Mouse (Mus musculus) liver, embryonic 12.5 days (tissue): ENCODE results near the gene Dner. TPM values are rescaled to one million over a fixed set of nuclear protein-coding genes. Genes with fewer than 3 reads are reported as not detected.

Experiments used
- ATAC-seq: fragments of 200-750 bp; cut with Nextera tagmentation; 2 replicates; pipeline ENCODE4 v1.8.0; 2017; ENCODE audit warnings: moderate number of reproducible peaks, mild to moderate bottlenecking, moderate library complexity
- H3K27ac ChIP-seq: fragments of 300-500 bp; sonication (generic); 2 replicates; pipeline ENCODE4 v1.5.1; 2016; ENCODE audit warnings: mild to moderate bottlenecking
- H3K27me3 ChIP-seq: fragments of 300-500 bp; sonication (generic); replicated peaks from 2 replicates; pipeline ENCODE4 v1.6.1; 2016; ENCODE audit warnings: mild to moderate bottlenecking, moderate library complexity
- H3K36me3 ChIP-seq: fragments of 300-500 bp; sonication (generic); 2 replicates; pipeline ENCODE4 v1.6.1; 2016; ENCODE audit warnings: mild to moderate bottlenecking, moderate library complexity
- H3K4me1 ChIP-seq: fragments of 300-500 bp; sonication (generic); 2 replicates; pipeline ENCODE4 v1.6.1; 2016
- H3K4me2 ChIP-seq: fragments of 300-500 bp; sonication (generic); 2 replicates; pipeline ENCODE4 v1.6.1; 2016; ENCODE audit warnings: mild to moderate bottlenecking, moderate library complexity
- H3K4me3 ChIP-seq: fragments of 300-500 bp; sonication (generic); 2 replicates; pipeline ENCODE4 v1.5.1; 2016; ENCODE audit warnings: mild to moderate bottlenecking, moderate library complexity
- H3K9ac ChIP-seq: fragments of 300-500 bp; sonication (generic); 2 replicates; pipeline ENCODE4 v1.6.1; 2016; ENCODE audit warnings: mild to moderate bottlenecking, moderate library complexity
- H3K9me3 ChIP-seq: fragments of 300-500 bp; sonication (generic); replicated peaks from 2 replicates; pipeline ENCODE4 v1.6.1; 2016; ENCODE audit warnings: mild to moderate bottlenecking, moderate library complexity
- WGBS: fragments of 180-500 bp; shearing (Covaris S2); methylation state at CpG from one replicate; pipeline ENCODE4 v1.1.7; 2016; ENCODE audit not compliant: insufficient replicate concordance; 5-methylcytosine and 5-hydroxymethylcytosine counted together
- polyA plus RNA-seq: library from polyadenylated mRNA; unstranded; fragments of >200 nt; fragmentation: Nextera tagmentation; extraction: Ambion mirVana; gene quantifications from 2 replicates; pipeline ENCODE4 v1.2.1, GENCODE M21; 2016

Dner gene
- polyA plus RNA-seq, 1 experiment from 2014 or later: 0.06 TPM

DNA sequence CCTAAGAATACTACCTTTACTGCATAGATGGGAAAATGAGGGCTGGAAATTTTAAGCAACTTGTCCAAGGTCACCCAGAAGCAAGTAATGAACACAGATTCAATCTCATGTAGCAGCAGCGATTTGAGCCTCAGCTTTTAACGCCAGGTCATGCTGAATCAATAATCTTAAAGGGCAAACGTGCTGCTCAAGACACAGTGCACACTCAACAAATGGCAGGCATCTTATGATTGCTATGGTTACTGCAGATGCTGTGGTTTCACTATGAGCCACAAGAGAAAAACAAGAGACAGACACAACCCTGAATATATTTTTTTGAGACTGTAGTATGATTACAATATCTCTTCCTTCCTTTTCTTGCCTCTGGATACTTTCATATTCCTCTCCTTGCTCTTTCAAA lies 228.4 kb downstream of the Dner start:
- ATAC-seq: no peak
- no peak overlapping the region for H3K4me3 ChIP-seq
- H3K4me2 ChIP-seq: no peak overlapping the region
- no peaks in the 10 kb centered on the region for H3K27me3 ChIP-seq
- H3K36me3 ChIP-seq: no peaks in the 10 kb centered on the region
- H3K9me3 ChIP-seq: no peaks in the 10 kb centered on the region
- 66% methylated on average over 3 of the region's 3 CpGs for WGBS
- H3K27ac ChIP-seq: no peak overlapping the region
- no peak overlapping the region for H3K9ac ChIP-seq
- no peaks in the 10 kb centered on the region for H3K4me1 ChIP-seq

- Histone ChIP-seq H3K27ac (no peak overlapping the region), H3K27me3 (no peaks in the 10 kb centered on the region), H3K4me1 (no peaks in the 10 kb centered on the region), H3K4me2 (no peak overlapping the region), H3K9ac (no peak overlapping the region), H3K4me3 (no peak overlapping the region), H3K36me3 (no peaks in the 10 kb centered on the region), H3K9me3 (no peaks in the 10 kb centered on the region)
- no peak for ATAC-seq
- 76% methylated on average over 3 of the region's 3 CpGs for WGBS
Observed at GRCm38 (mm10) chr1:84464761-84465160, 231.3 kb downstream of the Dner start.

DNA sequence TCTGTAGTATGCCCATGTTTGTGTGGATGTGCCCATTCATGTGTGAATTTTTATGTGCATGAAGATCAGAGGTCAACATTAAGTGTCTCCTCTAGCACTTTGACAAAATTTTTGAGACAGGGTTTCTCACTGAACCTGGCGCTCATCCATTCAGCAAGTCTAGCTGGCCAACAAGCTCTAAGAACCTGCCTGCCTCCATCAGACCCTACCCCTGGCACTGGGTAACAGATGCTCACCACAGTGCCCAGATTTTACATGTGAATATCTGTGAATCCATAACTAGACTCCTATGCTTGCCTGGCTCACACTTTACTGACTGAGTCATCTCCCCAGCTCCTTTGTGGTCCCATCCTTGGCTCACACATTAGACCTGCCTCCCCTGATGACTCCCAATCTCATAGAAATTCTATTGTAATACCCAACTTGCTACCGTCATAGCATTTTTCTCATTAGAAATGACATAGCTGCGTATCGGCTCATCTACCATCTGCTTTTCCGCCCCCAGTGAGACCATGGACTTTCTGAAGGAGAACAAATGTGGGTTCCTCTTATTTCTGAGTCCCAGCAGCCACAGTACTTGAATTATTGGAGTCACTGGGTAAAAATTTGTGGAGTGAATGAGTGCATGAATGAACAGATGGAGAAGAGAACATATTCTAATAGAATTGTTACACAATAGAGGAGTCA lies 231.9 kb downstream of the Dner start:
- H3K9ac ChIP-seq: no peak overlapping the region
- no peaks in the 10 kb centered on the region for H3K27me3 ChIP-seq
- no peaks in the 10 kb centered on the region for H3K9me3 ChIP-seq
- no peak overlapping the region for H3K4me2 ChIP-seq
- H3K4me1 ChIP-seq: no peaks in the 10 kb centered on the region
- no peak overlapping the region for H3K4me3 ChIP-seq
- no peak for ATAC-seq
- WGBS: 90% methylated on average over 5 of the region's 5 CpGs
- H3K27ac ChIP-seq: no peak overlapping the region
- no peaks in the 10 kb centered on the region for H3K36me3 ChIP-seq

DNA sequence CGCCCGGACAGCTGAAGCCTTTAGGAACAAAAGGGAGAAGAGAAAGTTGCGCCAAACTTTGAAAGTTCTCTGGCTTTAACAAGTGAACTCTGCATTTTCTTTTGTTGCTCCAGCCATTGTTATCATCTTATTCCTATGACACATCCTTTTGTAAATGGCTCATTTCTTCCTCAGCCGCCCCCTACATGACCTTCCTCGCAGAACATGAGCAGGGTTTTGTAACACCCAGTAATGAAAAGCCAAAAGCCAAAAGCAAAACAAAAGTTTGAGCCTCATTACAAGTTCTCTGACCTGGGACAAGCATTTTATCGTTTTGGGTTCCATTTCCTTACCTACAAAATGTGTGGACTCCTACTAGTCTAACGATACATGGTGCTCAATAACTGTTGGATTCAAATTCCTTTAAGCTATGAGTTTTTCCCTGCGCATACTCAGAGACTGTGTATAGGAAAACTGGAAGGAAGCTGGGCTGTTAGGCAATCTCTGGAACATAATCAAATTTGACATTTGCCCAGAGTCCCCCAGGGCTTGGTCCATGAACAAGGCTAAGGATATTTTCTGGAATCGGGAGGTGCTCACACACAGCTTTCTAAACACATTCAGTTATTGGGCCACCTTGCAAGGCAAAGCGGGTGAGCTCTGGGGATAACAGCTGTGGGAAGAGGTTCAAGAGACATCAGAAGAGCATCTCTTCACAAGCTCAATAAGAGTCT lies 246.3 kb downstream of the Dner start:
- Histone ChIP-seq H3K4me3 (no peak overlapping the region), H3K4me2 (no peak overlapping the region), H3K27ac (no peak overlapping the region), H3K9ac (no peak overlapping the region), H3K9me3 (no peaks in the 10 kb centered on the region), H3K27me3 (no peaks in the 10 kb centered on the region), H3K4me1 (no peaks in the 10 kb centered on the region), H3K36me3 (no peaks in the 10 kb centered on the region)
- WGBS: 73% methylated on average over 10 of the region's 10 CpGs
- no peak for ATAC-seq

DNA sequence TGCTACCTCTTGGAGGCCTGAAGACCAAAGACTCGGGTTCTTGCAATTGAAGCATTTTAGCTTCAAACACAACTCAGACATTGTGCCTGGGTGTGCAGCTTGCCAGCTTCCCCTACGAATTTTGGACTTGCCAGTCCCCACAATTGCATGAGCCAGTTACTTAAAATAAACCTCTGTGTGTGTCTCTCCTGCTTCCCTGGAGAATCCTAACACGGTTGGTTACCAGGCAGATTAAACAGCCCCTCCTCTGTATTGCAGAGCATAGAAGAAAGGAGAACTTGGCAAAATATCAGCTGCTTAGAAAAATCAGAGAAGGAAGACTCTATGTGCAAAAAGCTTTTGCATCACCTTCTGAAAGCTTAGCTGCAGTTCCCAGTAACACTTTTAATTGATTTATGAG lies 252.4 kb downstream of the Dner start:
- Histone ChIP-seq H3K27me3 (no peaks in the 10 kb centered on the region), H3K4me1 (no peaks in the 10 kb centered on the region), H3K4me3 (no peak overlapping the region), H3K36me3 (no peaks in the 10 kb centered on the region), H3K9me3 (no peaks in the 10 kb centered on the region), H3K4me2 (no peak overlapping the region), H3K9ac (no peak overlapping the region), H3K27ac (no peak overlapping the region)
- WGBS: 47% methylated on average over 3 of the region's 3 CpGs
- ATAC-seq: no peak

- Histone ChIP-seq H3K4me2 (no peak overlapping the region), H3K9ac (no peak overlapping the region), H3K4me3 (no peak overlapping the region), H3K36me3 (no peaks in the 10 kb centered on the region), H3K4me1 (no peaks in the 10 kb centered on the region), H3K27ac (no peak overlapping the region), H3K27me3 (no peaks in the 10 kb centered on the region), H3K9me3 (no peaks in the 10 kb centered on the region)
- no peak for ATAC-seq
- WGBS: 79% methylated on average over 5 of the region's 5 CpGs
Observed at GRCm38 (mm10) chr1:84443050-84443449, 253.0 kb downstream of the Dner start.

GRCm38 (mm10) chr1:84441419-84441818 lies 254.6 kb downstream of the Dner start:
- Histone ChIP-seq H3K4me3 (no peak overlapping the region), H3K4me1 (no peaks in the 10 kb centered on the region), H3K27ac (no peak overlapping the region), H3K36me3 (no peaks in the 10 kb centered on the region), H3K27me3 (no peaks in the 10 kb centered on the region), H3K4me2 (no peak overlapping the region), H3K9ac (no peak overlapping the region), H3K9me3 (no peaks in the 10 kb centered on the region)
- 47% methylated on average over 3 of the region's 3 CpGs for WGBS
- ATAC-seq: no peak

GRCm38 (mm10) chr1:84437565-84437964 lies 258.5 kb downstream of the Dner start:
- Histone ChIP-seq H3K4me1 (no peaks in the 10 kb centered on the region), H3K27me3 (no peaks in the 10 kb centered on the region), H3K9ac (no peak overlapping the region), H3K4me3 (no peak overlapping the region), H3K9me3 (no peaks in the 10 kb centered on the region), H3K4me2 (no peak overlapping the region), H3K36me3 (no peaks in the 10 kb centered on the region), H3K27ac (no peak overlapping the region)
- ATAC-seq: no peak

- Histone ChIP-seq H3K4me1 (no peaks in the 10 kb centered on the region), H3K9me3 (no peaks in the 10 kb centered on the region), H3K27ac (no peak overlapping the region), H3K36me3 (no peaks in the 10 kb centered on the region), H3K9ac (no peak overlapping the region), H3K4me3 (no peak overlapping the region), H3K27me3 (no peaks in the 10 kb centered on the region), H3K4me2 (no peak overlapping the region)
- no peak for ATAC-seq
- WGBS: 47% methylated on average over 1 of the region's 1 CpGs
Observed at GRCm38 (mm10) chr1:84436281-84436680, 259.7 kb downstream of the Dner start.

DNA sequence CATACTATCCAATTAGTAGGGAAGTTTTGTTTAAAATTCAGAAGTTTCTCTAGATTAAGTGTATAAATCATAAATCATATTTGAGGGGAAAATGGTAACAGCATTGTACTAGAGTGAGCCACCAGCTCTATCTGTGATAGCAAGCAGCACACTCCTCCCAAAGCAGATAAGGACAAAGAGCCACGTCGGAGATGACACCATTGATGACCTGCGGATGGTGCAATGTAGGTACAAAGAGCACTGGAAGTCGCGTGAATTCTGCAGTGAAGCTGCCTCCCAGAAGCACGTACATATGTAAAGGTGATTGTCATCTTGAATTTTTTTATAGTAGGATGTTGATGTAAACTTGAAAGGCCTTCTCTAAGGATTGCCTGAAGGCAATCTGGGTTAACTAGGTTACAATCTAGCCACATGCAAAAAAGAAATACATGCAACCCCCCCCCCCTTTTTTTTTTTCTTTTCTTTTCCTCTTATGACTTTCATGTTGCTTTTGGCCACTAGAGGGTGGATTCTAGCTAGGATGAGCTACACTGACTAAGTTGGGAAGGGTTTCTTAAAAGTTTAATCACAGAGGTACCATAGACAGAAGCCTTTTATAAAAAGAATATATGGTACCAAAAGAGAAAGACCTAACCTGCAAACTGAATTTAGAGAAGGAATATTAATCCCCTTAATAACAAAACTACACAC lies 262.6 kb downstream of the Dner start:
- no peaks in the 10 kb centered on the region for H3K9me3 ChIP-seq
- no peaks in the 10 kb centered on the region for H3K4me1 ChIP-seq
- no peaks in the 10 kb centered on the region for H3K36me3 ChIP-seq
- H3K27ac ChIP-seq: no peak overlapping the region
- no peak overlapping the region for H3K4me2 ChIP-seq
- no peak for ATAC-seq
- H3K9ac ChIP-seq: no peak overlapping the region
- no peaks in the 10 kb centered on the region for H3K27me3 ChIP-seq
- WGBS: 61% methylated on average over 6 of the region's 6 CpGs
- H3K4me3 ChIP-seq: no peak overlapping the region

GRCm38 (mm10) chr1:84432311-84432710 lies 263.7 kb downstream of the Dner start:
- H3K4me3 ChIP-seq: no peak overlapping the region
- H3K27me3 ChIP-seq: no peaks in the 10 kb centered on the region
- no peaks in the 10 kb centered on the region for H3K4me1 ChIP-seq
- 56% methylated on average over 1 of the region's 1 CpGs for WGBS
- H3K36me3 ChIP-seq: no peaks in the 10 kb centered on the region
- H3K9ac ChIP-seq: no peak overlapping the region
- no peak overlapping the region for H3K27ac ChIP-seq
- H3K9me3 ChIP-seq: no peaks in the 10 kb centered on the region
- ATAC-seq: no peak
- H3K4me2 ChIP-seq: no peak overlapping the region

DNA sequence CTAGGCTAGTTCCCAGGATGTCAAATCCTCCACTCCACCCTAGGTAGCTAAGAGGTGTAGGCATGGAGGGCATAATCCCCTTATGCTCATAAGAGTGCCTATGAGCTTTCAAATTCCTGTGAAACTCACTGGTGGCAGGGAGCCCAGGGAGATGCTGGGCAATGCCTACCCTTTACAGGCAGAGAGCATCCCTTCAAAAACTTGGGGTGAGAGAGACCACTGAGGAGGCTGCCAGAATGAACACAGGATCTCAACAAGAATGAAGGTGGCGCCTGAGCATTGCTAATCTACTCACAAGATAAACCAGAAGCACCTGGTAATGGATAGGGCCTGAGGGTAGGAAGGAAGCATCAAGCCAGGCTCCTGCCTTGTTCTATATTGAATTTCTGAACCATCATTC lies 267.7 kb downstream of the Dner start:
- no peak overlapping the region for H3K4me2 ChIP-seq
- WGBS: 33% methylated on average over 1 of the region's 1 CpGs
- ATAC-seq: no peak
- H3K9me3 ChIP-seq: no peaks in the 10 kb centered on the region
- H3K36me3 ChIP-seq: no peaks in the 10 kb centered on the region
- no peaks in the 10 kb centered on the region for H3K27me3 ChIP-seq
- H3K27ac ChIP-seq: no peak overlapping the region
- H3K4me3 ChIP-seq: no peak overlapping the region
- H3K4me1 ChIP-seq: no peaks in the 10 kb centered on the region
- no peak overlapping the region for H3K9ac ChIP-seq
